Mouse (Mus musculus) kidney, adult 8-10 months (tissue): ENCODE data around the gene Carmil1.

Experiments
- DNase-seq, 2 experiments: peaks; one replicate each; pipeline ENCODE4 v3.0.0; 2022

Gene Carmil1

DNA sequence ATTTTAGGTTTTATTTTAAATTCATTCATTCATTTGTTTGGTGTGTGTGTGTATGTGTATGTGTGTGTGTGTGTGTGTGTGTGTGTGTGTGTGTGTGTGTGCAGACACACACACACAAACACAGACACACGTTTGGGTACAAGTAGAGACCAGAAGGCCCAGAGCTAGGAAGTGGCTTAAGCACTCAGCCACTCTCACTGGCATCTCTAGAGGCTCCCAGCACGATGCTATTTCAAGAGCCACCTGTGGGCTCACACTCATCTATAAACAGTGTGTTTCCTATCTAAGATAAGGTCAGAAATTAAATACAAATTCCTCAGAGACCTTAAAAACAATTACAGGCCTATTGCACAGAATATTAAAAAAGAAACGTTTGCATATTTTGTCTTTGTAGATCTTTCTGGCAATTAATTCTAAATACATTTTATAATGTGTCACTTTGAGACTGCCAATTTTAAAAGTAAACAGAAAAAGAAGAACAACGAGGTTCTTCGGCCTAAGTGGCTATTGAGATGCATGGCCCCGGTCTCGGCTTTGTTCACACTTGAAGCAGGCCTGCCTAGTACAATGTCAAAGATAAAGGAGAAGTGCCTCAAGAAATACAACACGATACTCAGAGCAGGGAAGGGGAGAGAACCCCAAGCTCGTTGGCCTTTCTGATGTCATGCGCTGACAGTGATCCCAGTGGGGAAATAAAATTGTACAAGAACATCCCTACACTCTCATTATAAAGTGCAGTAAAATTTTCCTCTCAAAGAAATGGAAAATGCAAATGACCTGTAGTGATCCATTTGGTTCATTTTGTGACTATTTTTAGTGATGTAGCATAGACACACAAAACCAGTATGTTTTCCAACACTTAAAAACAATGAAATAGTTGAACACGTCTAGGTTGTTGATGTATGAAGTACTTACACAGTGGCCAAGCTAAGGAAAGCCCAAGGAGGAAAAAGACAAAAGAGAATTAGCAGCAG is 179.2 kb downstream of the Carmil1 start:
- no peak for DNase-seq

DNA sequence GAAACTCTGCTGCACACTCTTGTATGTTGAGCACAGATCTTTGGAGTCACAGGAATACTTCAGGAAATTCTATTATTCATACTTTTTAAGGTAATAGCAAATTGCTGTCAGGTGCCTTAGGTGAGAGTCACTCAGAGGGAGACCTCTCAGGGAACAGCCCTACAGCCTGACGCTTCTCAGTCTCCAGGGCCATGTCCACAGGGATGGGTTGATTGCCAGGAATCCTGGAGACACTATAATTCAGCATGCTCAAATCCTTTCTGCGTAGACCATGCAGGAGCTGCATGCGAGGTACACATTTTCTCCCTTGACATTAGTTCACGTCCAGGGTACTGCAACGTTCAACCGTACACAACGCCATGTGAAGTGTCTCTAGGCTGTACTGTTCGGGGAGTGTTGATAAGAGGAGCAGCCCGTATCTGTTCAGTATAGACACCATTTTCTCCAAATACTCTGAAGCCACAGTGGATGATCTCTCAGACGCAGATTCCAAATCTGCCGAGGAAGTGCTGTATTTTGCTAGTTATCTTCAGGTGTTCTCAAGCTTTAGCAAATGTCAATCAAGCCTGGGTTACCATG is 180.0 kb downstream of the Carmil1 start:
- no peak for DNase-seq

DNA sequence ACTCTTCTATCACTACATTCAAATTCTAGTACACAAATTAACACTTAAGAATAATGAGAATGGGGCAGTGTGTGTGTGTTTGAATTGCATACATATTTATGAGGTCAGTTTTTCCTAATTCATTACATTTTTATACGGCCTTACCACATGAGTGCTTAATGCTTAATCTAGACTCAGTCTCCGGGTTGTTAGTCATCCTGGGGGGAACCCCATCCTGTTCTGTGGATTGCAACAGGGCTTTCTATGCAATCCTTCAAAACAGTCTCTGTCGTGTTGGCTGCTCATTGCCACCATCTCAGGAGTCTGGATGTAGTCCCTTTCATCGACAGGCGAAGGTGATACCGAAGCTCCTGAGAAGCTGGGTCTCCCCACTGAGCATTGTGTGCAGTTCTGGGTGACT is 184.0 kb downstream of the Carmil1 start:
- no peak for DNase-seq

DNA sequence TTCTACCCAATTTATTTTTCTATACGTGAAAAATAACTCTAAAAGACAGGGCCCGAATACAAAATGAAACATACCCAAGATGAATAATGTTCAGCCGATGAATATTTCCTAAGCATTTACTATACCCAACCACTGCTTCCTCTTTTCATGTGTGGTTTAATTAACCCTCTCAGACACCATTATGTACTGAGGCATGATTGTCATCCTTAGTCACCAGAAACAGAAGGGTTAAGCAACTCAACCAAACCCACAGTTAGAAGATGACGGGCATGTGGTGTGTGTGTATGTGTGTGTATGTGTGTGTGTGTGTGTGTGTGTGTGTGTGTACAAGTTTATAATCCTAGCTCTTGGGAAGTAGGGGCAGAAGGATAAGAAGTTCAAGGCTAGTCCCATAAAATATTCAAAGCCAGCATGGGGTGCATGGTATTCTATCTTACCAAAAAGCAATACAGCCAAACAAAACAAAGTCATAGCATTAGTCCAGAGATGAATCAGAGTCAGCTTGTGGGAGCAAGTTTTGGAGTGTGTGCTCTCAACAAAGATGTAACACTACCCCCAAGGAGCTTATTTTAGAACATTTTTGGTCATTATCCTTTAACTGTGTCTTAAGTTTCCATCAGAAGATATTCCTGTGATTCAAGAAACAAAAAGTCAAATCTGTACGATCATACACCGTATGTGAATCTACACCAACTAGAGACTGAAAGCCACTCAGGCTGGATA is 185.6 kb downstream of the Carmil1 start:
- no peak for DNase-seq

DNA sequence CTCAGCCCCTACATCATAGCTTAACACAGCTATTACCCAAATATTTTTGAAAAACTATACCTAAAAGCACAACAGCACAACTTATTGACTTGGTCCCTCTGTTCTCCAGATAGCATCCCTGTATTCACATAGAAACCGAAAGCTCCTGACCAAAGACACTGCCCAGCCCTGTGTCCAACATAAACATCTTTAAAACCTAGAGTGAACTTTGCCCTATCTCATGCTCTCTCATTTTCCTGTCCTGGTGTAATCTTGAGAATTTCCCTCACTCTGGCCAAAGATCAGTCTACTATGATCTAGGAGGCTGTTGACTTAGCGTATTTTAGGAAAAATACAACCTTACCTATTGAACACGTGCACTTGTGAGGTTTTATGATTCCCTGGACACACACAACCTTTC is 187.5 kb downstream of the Carmil1 start:
- no peak for DNase-seq

DNA sequence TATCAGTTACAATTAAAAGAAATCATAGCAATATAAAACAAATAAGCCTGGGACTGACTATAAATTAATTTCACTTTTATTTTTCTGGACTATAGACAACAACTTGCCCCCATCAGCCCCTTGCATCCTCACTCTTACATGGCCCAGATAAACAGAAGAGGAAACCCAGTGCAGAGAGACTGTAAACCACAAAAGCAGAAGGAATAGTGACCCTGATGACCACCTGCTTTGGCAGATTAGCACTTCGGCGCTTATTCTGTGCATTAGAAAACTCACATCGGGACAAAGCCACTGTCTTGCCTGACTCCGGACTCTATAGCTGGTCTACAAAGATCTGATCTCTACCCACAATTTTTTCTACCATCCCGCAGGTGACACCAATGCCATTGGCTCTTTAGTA is 188.5 kb downstream of the Carmil1 start:
- DNase-seq = no peak

DNA sequence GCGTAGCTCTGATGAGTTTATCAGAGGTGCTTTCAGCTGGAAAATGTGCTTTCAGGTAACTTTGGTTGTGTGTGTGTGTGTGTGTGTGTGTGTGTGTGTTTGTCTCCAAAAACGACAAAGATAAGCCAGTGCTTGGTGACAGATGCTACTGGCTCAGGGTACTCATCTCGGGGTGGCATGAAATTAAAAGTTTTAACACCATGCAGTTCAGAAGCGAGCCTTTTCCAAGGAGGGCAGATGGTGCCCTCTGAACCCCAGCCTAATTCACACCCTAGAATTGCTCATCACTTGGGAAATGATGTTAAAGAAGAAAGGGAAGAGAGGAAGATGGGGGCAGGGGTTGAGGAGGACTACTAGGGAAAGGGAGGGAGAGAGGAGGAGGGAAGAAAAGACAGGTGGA is 198.4 kb downstream of the Carmil1 start:
- no peak for DNase-seq

DNA sequence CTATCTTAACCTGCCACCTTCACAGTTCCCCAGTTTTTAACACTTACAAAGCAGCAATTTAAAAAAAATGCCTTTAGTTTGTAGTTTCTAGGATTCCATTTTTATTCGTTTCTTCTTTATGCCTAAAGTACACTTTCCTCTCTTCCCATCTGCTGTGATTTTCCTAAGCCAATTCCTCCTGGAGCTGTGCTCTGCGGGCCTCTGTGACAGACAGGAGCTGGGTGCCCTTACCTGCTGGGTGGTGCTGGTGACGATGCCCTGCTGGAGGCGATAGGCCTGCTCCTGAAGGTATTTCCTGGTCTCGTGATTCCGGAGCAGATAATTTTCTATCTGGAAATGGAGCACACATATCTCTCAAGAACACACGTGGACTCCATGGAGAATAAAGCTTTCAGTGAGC is 198.9 kb downstream of the Carmil1 start:
- DNase-seq = no peak

DNA sequence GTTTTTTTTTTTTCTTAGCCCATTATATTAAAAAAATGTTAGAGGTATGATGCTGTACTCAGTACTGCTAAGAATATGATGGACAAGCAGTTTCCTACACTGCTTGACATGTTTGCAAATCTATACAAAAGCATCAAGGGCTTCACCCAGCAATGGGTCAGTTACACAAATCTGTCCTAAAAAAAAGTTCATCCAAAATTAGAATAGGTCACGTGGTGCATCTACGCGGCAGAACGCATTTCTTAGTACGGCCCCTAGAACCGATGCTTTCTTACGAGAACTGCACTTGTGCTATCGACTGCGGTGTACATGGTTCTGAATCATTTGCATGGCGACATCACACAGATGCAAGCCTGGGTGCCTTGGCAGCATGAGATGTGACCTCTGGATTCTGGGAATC is 208.0 kb downstream of the Carmil1 start:
- no peak for DNase-seq

DNA sequence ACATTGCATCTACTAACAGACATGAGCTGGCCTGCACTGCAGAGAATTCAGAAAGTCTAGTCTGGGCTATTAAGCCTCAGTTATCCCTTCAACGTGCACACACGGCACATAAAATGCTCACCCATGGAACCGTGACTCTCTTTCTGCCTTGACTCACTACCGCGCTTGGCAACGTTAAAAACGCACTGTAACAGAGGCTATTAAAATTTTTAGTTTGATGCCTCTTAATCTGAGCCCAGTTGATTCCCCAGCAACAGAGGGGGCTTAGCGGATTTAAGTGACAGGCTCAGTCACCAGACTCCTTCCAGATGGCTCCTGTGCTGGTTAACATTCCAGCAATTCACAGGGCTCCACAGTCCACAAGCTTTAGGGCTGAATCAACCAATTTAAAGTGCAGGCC is 213.0 kb downstream of the Carmil1 start:
- no peak for DNase-seq

DNA sequence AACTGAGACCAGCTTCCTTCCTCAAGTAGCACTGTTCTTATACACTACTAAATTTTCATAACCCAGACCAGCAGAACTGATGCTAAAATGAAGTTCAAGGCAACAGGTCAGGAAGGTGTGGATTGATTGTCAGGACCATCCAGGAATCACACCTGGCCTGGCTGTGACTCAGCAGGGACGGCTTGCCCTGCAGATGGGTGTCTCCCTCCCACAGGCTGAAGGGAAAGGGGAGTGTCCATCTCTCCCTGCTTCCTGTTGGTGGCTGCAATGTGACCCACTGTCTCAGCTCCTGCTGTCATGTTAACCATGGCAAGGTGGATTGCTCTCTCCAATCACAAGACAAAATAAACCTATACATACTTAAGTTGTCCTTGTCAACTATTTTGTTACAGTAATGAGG is 215.1 kb downstream of the Carmil1 start:
- DNase-seq = no peak

DNA sequence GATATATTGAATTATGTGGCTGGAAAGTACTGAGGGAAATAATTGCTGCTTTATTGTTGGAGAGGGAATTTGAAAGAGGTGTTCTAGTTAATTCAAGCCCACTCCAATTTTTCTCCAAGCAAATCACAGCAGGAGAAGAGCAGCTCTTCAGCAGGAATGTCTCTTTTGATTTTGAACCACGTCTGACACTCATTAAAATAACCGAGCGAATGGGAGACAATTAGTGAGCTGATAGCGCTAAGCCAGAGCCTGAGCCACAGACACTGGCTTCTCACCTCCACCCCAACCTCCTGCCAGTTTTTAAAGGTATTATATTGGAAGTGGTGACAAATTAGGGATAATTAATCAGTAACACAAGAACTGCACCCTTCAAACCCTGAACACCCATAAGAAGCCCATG is 217.8 kb downstream of the Carmil1 start:
- DNase-seq = no peak

DNA sequence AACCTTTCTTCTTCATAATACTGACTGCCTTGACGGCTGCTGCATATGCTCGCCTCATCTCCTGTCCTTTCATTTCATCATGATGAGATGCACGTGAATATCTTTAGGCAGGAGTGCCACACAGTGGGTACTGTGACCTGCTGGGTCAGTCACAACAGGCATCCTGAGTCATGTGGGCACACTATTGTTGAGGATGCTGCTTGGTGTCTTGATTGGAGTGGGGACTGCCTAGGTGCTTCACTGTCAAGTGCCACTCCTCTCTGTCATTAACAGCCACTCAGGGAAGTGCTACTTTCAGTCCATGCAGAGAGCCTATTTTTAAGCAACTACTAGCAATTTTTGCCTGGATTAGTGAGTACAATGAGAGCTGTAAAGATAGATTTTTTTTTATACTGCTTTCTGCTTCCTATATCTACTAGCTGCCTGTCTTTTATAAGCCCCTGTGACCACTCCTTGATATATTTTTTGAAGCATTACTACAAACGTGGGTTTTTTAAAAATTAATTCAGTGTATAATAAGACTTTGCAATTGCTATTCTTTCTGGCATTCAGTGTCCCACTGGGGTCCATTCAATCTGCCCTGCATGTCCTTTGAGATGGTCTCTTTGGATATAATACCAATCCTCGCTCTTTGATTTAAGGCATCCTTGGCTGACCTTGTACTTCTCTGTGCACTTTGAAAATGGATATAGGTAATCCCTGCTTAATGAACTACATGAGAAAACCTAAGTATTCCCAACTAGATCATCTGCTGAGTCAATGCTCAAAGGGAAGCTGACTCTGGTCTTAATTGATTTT is 225.3 kb downstream of the Carmil1 start:
- DNase-seq = no peak

DNA sequence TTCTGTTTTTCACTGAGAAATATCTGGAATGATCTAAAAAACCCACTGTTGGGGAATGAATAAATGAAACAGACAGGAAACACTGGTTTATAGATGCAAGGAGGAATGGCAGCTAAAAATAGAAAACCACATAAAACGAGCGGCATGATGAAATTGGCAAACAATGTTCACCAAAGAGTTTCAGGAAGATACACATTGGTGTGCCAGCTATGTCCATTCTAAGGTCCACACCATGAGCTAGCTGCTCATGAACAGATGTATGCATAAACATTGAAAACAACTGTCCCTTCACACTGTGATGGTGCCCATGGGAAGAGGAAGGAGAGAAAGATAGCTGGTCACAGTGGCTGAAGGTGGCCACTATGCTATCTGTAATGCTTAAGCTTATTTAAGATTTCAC is 229.1 kb downstream of the Carmil1 start:
- DNase-seq = no peak

DNA sequence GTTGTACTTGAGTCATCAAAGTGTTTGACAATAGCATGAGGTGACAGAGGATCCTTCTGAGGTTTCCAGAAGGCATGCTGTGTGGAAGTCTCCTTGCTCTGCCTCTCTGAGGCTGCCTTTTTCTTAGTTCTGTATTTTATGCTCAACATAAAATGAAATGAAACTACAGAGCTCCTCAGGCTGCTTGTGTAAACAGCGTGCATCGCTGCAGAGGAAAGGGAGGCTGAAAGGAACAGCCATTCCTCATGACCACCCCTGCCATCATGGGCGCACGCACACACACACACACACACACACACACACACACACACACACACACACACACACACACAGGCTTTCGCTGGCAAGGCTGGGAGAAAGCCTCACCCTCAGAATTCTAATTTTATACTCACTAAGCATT is 230.3 kb downstream of the Carmil1 start:
- no peak for DNase-seq

DNA sequence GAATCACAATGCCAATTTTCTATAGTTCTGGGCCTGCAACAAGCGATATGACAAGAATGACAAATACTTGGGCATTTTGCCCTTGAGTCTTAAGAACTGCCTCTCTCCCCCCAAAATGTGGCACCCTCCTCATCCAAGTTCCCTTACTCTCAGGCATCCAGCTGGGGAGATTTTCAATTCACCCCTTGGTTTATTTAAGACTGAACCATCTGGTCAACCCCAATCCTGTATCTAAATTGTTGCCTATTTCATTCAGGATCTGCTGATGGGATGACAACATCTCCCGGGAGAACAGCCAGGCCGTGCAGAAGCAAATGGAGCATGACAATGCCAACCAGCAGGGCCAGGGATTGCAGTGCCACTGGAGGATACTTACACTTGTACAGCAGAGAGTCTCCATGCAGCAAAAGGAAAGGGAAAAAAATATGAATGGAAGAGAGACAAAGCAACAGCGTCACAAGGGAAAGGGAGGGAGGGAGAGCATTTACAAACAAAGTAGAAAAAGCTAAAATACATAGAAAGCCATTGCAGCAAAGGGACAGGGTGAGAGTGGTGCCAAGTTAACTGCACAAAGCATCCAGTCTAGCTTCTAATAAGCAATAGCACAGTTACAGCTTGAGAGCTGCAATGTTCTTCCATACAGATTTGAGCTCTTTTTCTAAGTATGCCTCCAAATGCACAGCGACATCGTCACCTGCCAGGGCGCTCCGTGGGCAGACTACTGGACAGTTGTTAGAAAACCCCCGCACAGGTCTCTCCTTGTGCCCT is 231.1 kb downstream of the Carmil1 start:
- DNase-seq = no peak

DNA sequence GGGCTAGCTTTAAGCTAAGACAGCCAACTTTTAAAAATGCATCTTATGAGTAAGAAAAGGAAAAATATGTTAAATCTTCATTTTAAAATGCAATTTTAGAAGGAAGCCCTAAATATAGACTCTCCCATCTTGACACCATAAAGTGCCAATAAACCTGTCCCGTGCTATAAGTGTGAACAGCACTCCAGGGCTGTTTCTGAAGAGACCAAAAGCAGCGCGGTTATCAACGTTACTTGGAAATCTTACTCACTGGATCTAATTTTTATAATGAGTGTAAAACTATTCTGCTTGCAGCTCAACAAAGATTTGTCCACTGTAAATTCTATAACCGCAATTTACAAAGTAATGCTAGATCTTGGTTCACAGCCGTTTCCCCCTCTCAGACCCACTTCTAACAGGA is 232.0 kb downstream of the Carmil1 start:
- no peak for DNase-seq

DNA sequence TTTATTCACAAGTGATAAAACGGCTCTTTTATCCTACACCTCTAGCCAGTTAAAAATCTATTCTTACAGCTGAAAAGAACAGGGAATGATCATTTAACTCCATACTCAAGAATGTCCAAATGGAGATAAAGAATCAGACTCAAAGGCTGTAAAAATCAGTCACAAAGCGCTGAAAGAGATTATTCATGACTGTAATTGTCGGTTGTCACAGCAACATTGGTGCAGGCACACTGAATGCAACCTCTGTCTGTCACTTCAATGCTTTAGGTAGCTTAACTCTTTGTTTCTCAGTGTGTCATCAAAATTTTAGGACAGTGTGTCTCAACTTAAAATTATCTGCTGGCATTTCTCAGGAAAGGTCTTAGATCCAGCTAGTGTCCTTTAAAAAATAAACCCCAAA is 235.3 kb downstream of the Carmil1 start:
- DNase-seq = no peak

DNA sequence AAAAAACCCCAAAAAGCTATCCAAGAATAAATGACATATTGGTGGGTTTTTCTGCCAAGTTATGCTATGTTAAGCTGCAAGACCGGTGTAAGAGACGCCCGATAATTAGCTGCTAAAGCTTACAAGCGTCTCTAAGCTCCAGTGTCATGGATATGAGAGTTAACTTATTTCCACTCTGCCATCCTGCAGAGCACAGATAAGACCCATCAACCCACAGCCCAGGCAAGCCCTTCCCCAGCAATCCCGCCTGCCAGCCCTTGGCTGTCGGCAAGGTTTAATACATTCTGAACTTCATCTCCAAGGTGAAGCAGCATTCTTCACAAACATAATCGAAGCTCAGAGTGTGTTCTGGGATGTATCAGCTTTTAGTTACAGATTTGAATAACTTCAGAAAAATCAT is 240.4 kb downstream of the Carmil1 start:
- DNase-seq = no peak

DNA sequence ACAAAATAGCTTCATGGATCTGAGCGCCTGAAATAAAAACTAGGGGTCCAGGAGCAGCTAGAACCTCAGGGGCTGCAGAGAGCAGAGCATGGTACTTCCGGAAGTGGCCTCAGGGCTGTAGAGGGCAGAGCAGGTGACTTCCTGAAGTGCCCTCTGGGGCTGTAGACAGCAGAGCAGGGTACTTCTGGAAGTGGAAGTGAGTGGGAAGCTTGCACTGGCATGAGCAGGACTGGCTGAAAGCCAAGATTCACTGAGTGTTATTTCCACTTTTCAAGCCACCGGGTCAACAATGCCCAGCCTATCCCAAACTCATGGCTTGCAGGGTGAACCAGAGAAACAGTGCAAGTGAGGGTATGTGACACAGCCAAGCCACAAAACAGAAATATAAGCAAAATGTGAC is 243.1 kb downstream of the Carmil1 start:
- no peak for DNase-seq

DNA sequence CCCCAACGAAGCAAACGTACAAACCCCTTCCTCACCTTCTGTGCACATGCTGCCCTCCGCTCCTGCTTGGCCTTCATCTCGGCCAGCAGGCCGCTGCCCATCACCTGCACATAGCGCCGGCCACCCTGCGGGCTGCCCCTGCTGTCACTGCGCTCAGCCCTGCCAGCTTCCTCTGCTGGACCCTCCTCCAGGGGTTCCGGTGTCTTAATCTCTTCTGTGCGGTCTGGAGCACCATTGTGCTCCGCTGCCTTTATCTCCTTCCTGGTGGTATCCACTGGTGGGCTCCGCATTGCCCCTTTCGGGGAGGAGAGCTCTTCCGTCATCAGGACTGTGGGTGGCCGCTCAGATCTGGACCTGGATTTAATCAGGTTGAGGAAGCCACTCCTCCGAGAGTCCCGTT is 244.4 kb downstream of the Carmil1 start:
- DNase-seq = no peak
